Mouse (Mus musculus) ES-Bruce4 (cell line): ENCODE data around the gene Gm4881. TPM values are rescaled to one million over a fixed set of nuclear protein-coding genes. Genes with fewer than 3 reads are reported as not detected.

Source experiments
- H3K27ac ChIP-seq: 2 replicates; pipeline ENCODE4 v1.5.1; 2012; ENCODE audit warnings: low read length, inconsistent platforms; ENCODE audit not compliant: insufficient read depth
- H3K27me3 ChIP-seq: 2 replicates; pipeline ENCODE4 v1.6.1; 2012; ENCODE audit warnings: mild to moderate bottlenecking, low read length, inconsistent platforms; ENCODE audit not compliant: control insufficient read depth, poor library complexity, insufficient read depth, severe bottlenecking
- H3K36me3 ChIP-seq: 2 replicates; pipeline ENCODE4 v1.6.1; 2012; ENCODE audit warnings: inconsistent platforms, mild to moderate bottlenecking, low read length, moderate library complexity; ENCODE audit not compliant: control insufficient read depth, poor library complexity, insufficient read depth, severe bottlenecking
- H3K4me1 ChIP-seq: one replicate; pipeline ENCODE4 v1.8.1; 2011; ENCODE audit warnings: low read length; ENCODE audit not compliant: control insufficient read depth, insufficient read depth
- H3K4me3 ChIP-seq: 2 replicates; pipeline ENCODE4 v1.5.1; 2011; ENCODE audit warnings: low read depth, mild to moderate bottlenecking, low read length
- H3K9ac ChIP-seq: 2 replicates; pipeline ENCODE4 v1.6.1; 2012; ENCODE audit warnings: low read depth, mild to moderate bottlenecking, inconsistent platforms; ENCODE audit not compliant: poor library complexity, severe bottlenecking
- H3K9me3 ChIP-seq: replicated peaks from 2 replicates; pipeline ENCODE4 v1.6.1; 2012; ENCODE audit warnings: mild to moderate bottlenecking, low read length, inconsistent platforms; ENCODE audit not compliant: control insufficient read depth, poor library complexity, insufficient read depth, severe bottlenecking
- CTCF ChIP-seq: IDR thresholded peaks from one replicate; pipeline ENCODE4 v1.8.1; 2011; ENCODE audit warnings: low read depth, low read length
- EP300 ChIP-seq: IDR thresholded peaks from 2 replicates; pipeline ENCODE4 v1.6.1; 2011; ENCODE audit warnings: low read depth, low read length; ENCODE audit not compliant: insufficient read depth
- POLR2A ChIP-seq: IDR thresholded peaks from one replicate; pipeline ENCODE4 v1.8.1; 2011; ENCODE audit warnings: low read length; ENCODE audit not compliant: insufficient read depth
- polyA plus RNA-seq: library from polyadenylated mRNA; stranded (reverse); fragments of >200 nt; gene quantifications from 2 replicates; pipeline ENCODE4 v1.2.4, GENCODE M21; 2011; ENCODE audit warnings: low read depth; ENCODE audit not compliant: missing spikeins, insufficient read depth, insufficient read length

Gene Gm4881
- polyA plus RNA-seq, 1 experiment = not detected

- Histone ChIP-seq H3K4me1 (peaks cover 3% of the 10 kb centered on the region), H3K27me3 (no peaks in the 10 kb centered on the region), H3K36me3 (peaks cover 40% of the 10 kb centered on the region), H3K9ac (peak within 1 kb of the TSS; percentile 97), H3K9me3 (no peaks in the 10 kb centered on the region), H3K4me3 (peak within 1 kb of the TSS; percentile 94), H3K27ac (peak within 1 kb of the TSS; percentile 96)
- no peak for TF ChIP-seq POLR2A
- TF ChIP-seq EP300 = no peak
- TF ChIP-seq CTCF = peak; percentile 53
Observed at GRCm38 (mm10) chr7:24883896-24884692, 60.2 kb downstream of the Gm4881 start, which contains the start of gene Rps19. TSS of gene Rps19 (plus strand) at chr7:24884371.

GRCm38 (mm10) chr7:24882416-24883199 lies 61.7 kb downstream of the Gm4881 start:
- TF ChIP-seq CTCF = no peak

GRCm38 (mm10) chr7:24879620-24880019 lies 64.7 kb downstream of the Gm4881 start:
- H3K27ac ChIP-seq = peak overlapping the region; percentile 66
- no peaks in the 10 kb centered on the region for H3K36me3 ChIP-seq
- H3K9me3 ChIP-seq = no peaks in the 10 kb centered on the region
- no peak overlapping the region for H3K9ac ChIP-seq
- no peak for TF ChIP-seq CTCF
- TF ChIP-seq EP300 = peak; percentile 84
- no peak for TF ChIP-seq POLR2A
- H3K4me3 ChIP-seq = peak overlapping the region; percentile 26
- peaks cover 7% of the 10 kb centered on the region for H3K4me1 ChIP-seq
- H3K27me3 ChIP-seq = no peaks in the 10 kb centered on the region

More at GRCm38 (mm10) chr7:24882416-24883199, 61.7 kb downstream of the Gm4881 start:
- Histone ChIP-seq H3K27me3 (no peaks in the 10 kb centered on the region), H3K4me1 (peaks cover 7% of the 10 kb centered on the region), H3K36me3 (peaks cover 27% of the 10 kb centered on the region), H3K9ac (peak overlapping the region; percentile 97; the same call in 1 of the 2 replicates), H3K9me3 (no peaks in the 10 kb centered on the region), H3K27ac (no peak overlapping the region), H3K4me3 (no peak overlapping the region)

- no peak overlapping the region for H3K9ac ChIP-seq
- H3K4me3 ChIP-seq = no peak overlapping the region
- no peak for TF ChIP-seq POLR2A
- no peak for TF ChIP-seq CTCF
- TF ChIP-seq EP300 = no peak
- no peaks in the 10 kb centered on the region for H3K36me3 ChIP-seq
- H3K27me3 ChIP-seq = no peaks in the 10 kb centered on the region
- H3K4me1 ChIP-seq = peaks cover 7% of the 10 kb centered on the region
- H3K27ac ChIP-seq = no peak overlapping the region
- H3K9me3 ChIP-seq = no peaks in the 10 kb centered on the region
Observed at GRCm38 (mm10) chr7:24877588-24877987, 66.7 kb downstream of the Gm4881 start.

Other genes starting within 250 kb of the Gm4881 start
- gene BC049730, start 235.3 kb downstream of the Gm4881 start, polyA plus RNA-seq = not detected in 2 replicates
- gene Gm4763, start 217.6 kb downstream of the Gm4881 start, polyA plus RNA-seq = not detected in 2 replicates
- gene Cd177, start 184.2 kb downstream of the Gm4881 start, polyA plus RNA-seq = not detected in 2 replicates
- gene Ceacam10, start 167.3 kb downstream of the Gm4881 start, polyA plus RNA-seq = not detected in 2 replicates
- 21.9 and 24.9 TPM in 2 replicates for gene Gm9844, start 82.3 kb downstream of the Gm4881 start, polyA plus RNA-seq
- not detected in 2 replicates for gene Lypd4, start 74.6 kb downstream of the Gm4881 start, polyA plus RNA-seq
- 0.75 and 1.1 TPM in 2 replicates for gene Dmrtc2, start 74.4 kb downstream of the Gm4881 start, polyA plus RNA-seq
- gene Rps19, start 60.1 kb downstream of the Gm4881 start, polyA plus RNA-seq = 2,100 and 2,446 TPM in 2 replicates
- gene Cd79a, start 47.1 kb downstream of the Gm4881 start, polyA plus RNA-seq = 2.8 and 2.9 TPM in 2 replicates
- gene Arhgef1, start 41.6 kb downstream of the Gm4881 start, polyA plus RNA-seq = 90.5 and 108 TPM in 2 replicates
- 84.4 and 97.6 TPM in 2 replicates for gene Rabac1, start 28.3 kb upstream of the Gm4881 start, polyA plus RNA-seq
- 7.0 and 9.4 TPM in 2 replicates for gene Atp1a3, start 61.5 kb upstream of the Gm4881 start, polyA plus RNA-seq
- gene Grik5, start 127.9 kb upstream of the Gm4881 start, polyA plus RNA-seq = 31.5 and 40.0 TPM in 2 replicates
- 13.5 and 14.8 TPM in 2 replicates for gene Zfp574, start 128.1 kb upstream of the Gm4881 start, polyA plus RNA-seq
- 1.8 and 2.1 TPM in 2 replicates for gene Pou2f2, start 235.2 kb upstream of the Gm4881 start, polyA plus RNA-seq